Mouse (Mus musculus): ENCODE results near the gene Arpc5l. TPM values are rescaled to one million over a fixed set of nuclear protein-coding genes. Genes with fewer than 3 reads are reported as not detected.

Arpc5l gene
- polyA plus RNA-seq, 1 experiment from 2014 or later = 149 TPM

GRCm38 (mm10) chr2:38992452-38992851 is 12.7 kb upstream of the Arpc5l start:
- WGBS = 70% methylated on average over 4 of the region's 4 CpGs
- no peaks in the 10 kb centered on the region for H3K9me3 ChIP-seq (ENCODE audit: control insufficient read depth, low read length)
- ATAC-seq (ENCODE audit: low FRiP score) = no peak

DNA sequence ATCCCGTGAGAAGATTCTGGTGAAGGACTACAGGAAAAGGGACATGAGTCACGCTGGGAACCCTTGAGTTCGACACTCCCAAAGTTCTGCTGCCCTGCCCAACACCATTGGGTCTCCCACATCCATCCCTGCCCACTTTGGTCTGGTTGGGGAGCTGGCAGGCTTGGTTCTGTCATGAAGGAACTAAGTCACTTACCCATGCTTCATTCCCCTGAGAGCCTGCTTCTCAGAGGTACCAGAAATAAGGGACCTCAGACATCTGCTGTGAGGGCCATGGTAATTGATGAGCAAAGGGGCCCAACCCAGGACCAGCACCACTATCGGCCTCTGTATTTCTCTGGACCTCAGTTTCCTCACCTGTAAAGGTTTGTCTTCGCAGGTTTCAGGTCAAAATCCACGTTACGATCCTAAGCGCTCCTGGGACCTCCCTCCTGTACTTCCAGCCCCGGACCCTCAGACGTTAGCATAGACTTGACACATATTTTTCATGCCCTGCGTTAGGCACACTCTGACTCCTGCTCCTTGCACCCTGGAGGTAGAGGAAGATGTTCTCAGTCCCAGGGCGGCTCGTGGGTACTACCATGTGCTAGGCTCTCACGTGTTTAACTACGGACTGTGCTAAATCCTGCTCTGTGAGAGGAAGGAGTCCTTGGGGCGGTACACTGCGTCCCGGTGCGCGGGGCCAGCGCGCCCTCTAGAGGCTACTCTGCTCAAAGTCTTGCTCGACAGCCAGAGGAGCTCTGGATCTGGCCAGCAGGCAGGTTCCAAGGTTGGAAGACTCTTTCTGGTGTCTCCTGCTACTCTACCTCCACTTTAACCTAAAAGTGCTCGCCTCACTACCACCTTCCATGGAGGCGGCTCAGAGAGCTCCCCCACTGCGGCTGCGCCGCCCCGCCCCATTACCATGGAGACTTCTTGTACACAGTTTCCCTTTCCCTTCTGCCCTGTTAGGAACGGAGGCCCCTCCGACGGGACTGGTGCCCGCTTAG is 7.5 kb upstream of the Arpc5l start, which contains the start of gene Wdr38:
Gene Wdr38, plus strand, starts transcription at position 91 of the 989 bp plus-strand sequence.
- H3K4me1 ChIP-seq (replicated peaks; ENCODE audit: control insufficient read depth, insufficient read depth, low read length) = peaks cover 3% of the 10 kb centered on the region; the same call in 1 of the 2 replicates

More at GRCm38 (mm10) chr2:38992452-38992851, 12.7 kb upstream of the Arpc5l start:
- Histone ChIP-seq H3K36me3 (ENCODE audit: control insufficient read depth, insufficient read depth, low read length) (no peaks in the 10 kb centered on the region), H3K4me3 (ENCODE audit: low read depth, low read length) (no peak overlapping the region), H3K4me2 (replicated peaks; ENCODE audit: low read depth, low read length) (no peak overlapping the region), H3K9ac (ENCODE audit: low read depth, low read length) (no peak overlapping the region), H3K27ac (ENCODE audit: low read depth, low read length) (no peak overlapping the region), H3K27me3 (ENCODE audit: control insufficient read depth, insufficient read depth, low read length) (no peaks in the 10 kb centered on the region), H3K4me1 (replicated peaks; ENCODE audit: control insufficient read depth, insufficient read depth, low read length) (no peaks in the 10 kb centered on the region)
- DNase-seq (ENCODE audit: low spot score) = no peak

DNA sequence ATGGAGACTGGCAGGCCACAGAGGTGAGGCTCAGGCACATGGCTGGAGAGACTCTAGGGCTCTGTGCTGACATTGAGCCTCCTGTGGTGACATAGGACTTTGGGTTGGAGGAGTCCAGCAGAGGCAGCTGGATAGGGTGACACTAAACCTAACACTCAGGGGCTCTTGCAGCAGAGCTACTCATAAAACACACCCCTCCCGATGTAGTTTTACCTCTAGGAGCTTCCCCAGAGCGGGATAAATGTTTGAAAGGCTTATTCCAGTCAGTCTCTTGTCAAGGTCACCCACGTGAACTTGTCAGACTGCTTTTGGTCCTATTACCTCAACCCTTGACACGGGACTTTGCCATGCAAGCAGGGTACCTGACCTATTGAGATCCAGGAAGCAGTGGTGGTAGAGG is 5.8 kb upstream of the Arpc5l start:
- ATAC-seq (ENCODE audit: low FRiP score) (no peak), DNase-seq (ENCODE audit: low spot score) (no peak)
- no peak overlapping the region for H3K4me3 ChIP-seq (ENCODE audit: low read depth, low read length)
- no peak overlapping the region for H3K27ac ChIP-seq (ENCODE audit: low read depth, low read length)
- H3K9me3 ChIP-seq (ENCODE audit: control insufficient read depth, low read length) = no peaks in the 10 kb centered on the region
- no peak overlapping the region for H3K9ac ChIP-seq (ENCODE audit: low read depth, low read length)
- no peaks in the 10 kb centered on the region for H3K27me3 ChIP-seq (ENCODE audit: control insufficient read depth, insufficient read depth, low read length)
- H3K4me2 ChIP-seq (replicated peaks; ENCODE audit: low read depth, low read length) = no peak overlapping the region
- peaks cover 11% of the 10 kb centered on the region for H3K4me1 ChIP-seq (replicated peaks; ENCODE audit: control insufficient read depth, insufficient read depth, low read length)
- 51% methylated on average over 4 of the region's 4 CpGs for WGBS
- peaks cover 15% of the 10 kb centered on the region for H3K36me3 ChIP-seq (ENCODE audit: control insufficient read depth, insufficient read depth, low read length)

More for the DNA sequence above, 7.5 kb upstream of the Arpc5l start, which contains the start of gene Wdr38:
- H3K27ac ChIP-seq (ENCODE audit: low read depth, low read length) = no peak within 1 kb of the TSS
- ATAC-seq (ENCODE audit: low FRiP score) = peak; percentile 89
- peak within 1 kb of the TSS; percentile 34; the same call in 1 of the 2 replicates for H3K9ac ChIP-seq (ENCODE audit: low read depth, low read length)
- H3K9me3 ChIP-seq (ENCODE audit: control insufficient read depth, low read length) = no peaks in the 10 kb centered on the region
- peak within 1 kb of the TSS; percentile 25 for H3K4me3 ChIP-seq (ENCODE audit: low read depth, low read length)
- peaks cover 10% of the 10 kb centered on the region; the same call in 1 of the 2 replicates for H3K36me3 ChIP-seq (ENCODE audit: control insufficient read depth, insufficient read depth, low read length)
- peak; percentile 92 for DNase-seq (ENCODE audit: low spot score)
- no peaks in the 10 kb centered on the region for H3K27me3 ChIP-seq (ENCODE audit: control insufficient read depth, insufficient read depth, low read length)
- 15% methylated on average over 33 of the region's 33 CpGs for WGBS
- peak within 1 kb of the TSS; percentile 38 for H3K4me2 ChIP-seq (replicated peaks; ENCODE audit: low read depth, low read length)

DNA sequence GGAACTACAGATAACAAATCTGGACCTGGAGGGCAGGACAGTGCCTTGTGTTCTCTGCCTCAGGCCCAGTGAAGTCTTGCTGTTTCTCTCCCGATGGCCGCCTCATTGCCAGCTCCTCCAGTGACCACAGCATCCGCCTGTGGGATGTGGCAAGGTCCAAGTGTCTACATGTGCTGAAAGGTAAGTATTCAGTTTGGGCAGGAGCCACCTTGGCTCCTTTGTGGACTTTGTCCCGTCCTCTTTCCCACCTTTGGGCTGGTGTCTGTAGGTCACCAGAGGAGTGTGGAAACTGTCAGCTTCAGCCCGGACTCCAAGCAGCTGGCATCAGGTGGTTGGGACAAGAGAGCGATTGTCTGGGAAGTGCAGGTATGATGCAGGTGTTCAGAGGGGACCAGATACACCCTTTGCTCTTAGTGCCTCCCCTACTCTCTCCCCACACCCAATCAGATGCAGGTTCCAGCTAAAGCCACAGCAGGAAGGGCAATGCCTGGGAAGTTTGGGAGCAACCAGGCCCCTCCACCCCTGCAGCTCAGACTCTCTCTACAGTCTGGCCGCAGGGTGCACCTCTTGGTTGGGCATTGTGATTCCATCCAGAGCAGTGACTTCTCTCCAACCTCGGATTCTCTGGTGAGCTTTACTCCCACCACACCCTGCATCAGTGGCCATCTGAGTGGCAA is 5.1 kb upstream of the Arpc5l start:
- Histone ChIP-seq H3K36me3 (ENCODE audit: control insufficient read depth, insufficient read depth, low read length) (peaks cover 15% of the 10 kb centered on the region), H3K4me1 (replicated peaks; ENCODE audit: control insufficient read depth, insufficient read depth, low read length) (peaks cover 11% of the 10 kb centered on the region), H3K4me3 (ENCODE audit: low read depth, low read length) (no peak overlapping the region), H3K4me2 (replicated peaks; ENCODE audit: low read depth, low read length) (no peak overlapping the region), H3K27me3 (ENCODE audit: control insufficient read depth, insufficient read depth, low read length) (no peaks in the 10 kb centered on the region), H3K27ac (ENCODE audit: low read depth, low read length) (no peak overlapping the region), H3K9ac (ENCODE audit: low read depth, low read length) (no peak overlapping the region), H3K9me3 (ENCODE audit: control insufficient read depth, low read length) (no peaks in the 10 kb centered on the region)
- ATAC-seq (ENCODE audit: low FRiP score) (no peak), DNase-seq (ENCODE audit: low spot score) (no peak)
- 75% methylated on average over 8 of the region's 8 CpGs for WGBS

- WGBS = 84% methylated on average over 4 of the region's 4 CpGs
- ATAC-seq (ENCODE audit: low FRiP score) = no peak
- H3K9ac ChIP-seq (ENCODE audit: low read depth, low read length) = no peak overlapping the region
- no peaks in the 10 kb centered on the region for H3K9me3 ChIP-seq (ENCODE audit: control insufficient read depth, low read length)
- H3K4me3 ChIP-seq (ENCODE audit: low read depth, low read length) = no peak overlapping the region
- H3K27ac ChIP-seq (ENCODE audit: low read depth, low read length) = no peak overlapping the region
- DNase-seq (ENCODE audit: low spot score) = no peak
- H3K4me2 ChIP-seq (replicated peaks; ENCODE audit: low read depth, low read length) = no peak overlapping the region
- H3K27me3 ChIP-seq (ENCODE audit: control insufficient read depth, insufficient read depth, low read length) = no peaks in the 10 kb centered on the region
- H3K36me3 ChIP-seq (ENCODE audit: control insufficient read depth, insufficient read depth, low read length) = peaks cover 15% of the 10 kb centered on the region
- H3K4me1 ChIP-seq (replicated peaks; ENCODE audit: control insufficient read depth, insufficient read depth, low read length) = peaks cover 11% of the 10 kb centered on the region
Observed at GRCm38 (mm10) chr2:39000587-39000919, 4.6 kb upstream of the Arpc5l start.

DNA sequence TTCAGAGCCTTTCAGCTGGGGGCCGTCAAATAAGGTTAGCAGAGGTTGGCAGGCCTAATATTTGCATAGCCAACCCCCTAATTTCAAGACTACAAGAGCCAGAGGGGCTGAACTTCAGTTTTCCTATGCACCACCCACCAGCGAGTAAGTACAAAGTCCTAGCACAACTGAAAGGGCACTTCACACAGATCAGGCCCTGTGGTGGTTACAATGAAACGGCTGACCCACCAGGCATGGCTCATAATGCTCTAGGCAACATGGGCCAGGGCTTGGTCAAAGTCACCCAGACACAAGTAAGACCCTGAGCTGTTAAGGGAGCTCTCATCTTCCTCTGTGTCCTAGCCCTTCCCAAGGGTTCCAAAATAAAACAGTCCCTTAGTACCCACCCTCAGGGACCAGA is 3.3 kb upstream of the Arpc5l start:
- Histone ChIP-seq H3K4me3 (ENCODE audit: low read depth, low read length) (no peak overlapping the region), H3K4me2 (replicated peaks; ENCODE audit: low read depth, low read length) (no peak overlapping the region), H3K27me3 (ENCODE audit: control insufficient read depth, insufficient read depth, low read length) (no peaks in the 10 kb centered on the region), H3K4me1 (replicated peaks; ENCODE audit: control insufficient read depth, insufficient read depth, low read length) (peaks cover 13% of the 10 kb centered on the region), H3K9ac (ENCODE audit: low read depth, low read length) (no peak overlapping the region), H3K27ac (ENCODE audit: low read depth, low read length) (no peak overlapping the region), H3K9me3 (ENCODE audit: control insufficient read depth, low read length) (no peaks in the 10 kb centered on the region), H3K36me3 (ENCODE audit: control insufficient read depth, insufficient read depth, low read length) (peaks cover 15% of the 10 kb centered on the region)
- DNase-seq (ENCODE audit: low spot score) = no peak
- WGBS = 82% methylated on average over 3 of the region's 3 CpGs
- no peak for ATAC-seq (ENCODE audit: low FRiP score)

- no peak overlapping the region for H3K9ac ChIP-seq (ENCODE audit: low read depth, low read length)
- no peak for ATAC-seq (ENCODE audit: low FRiP score)
Observed at GRCm38 (mm10) chr2:39003106-39003505, 2.0 kb upstream of the Arpc5l start.

DNA sequence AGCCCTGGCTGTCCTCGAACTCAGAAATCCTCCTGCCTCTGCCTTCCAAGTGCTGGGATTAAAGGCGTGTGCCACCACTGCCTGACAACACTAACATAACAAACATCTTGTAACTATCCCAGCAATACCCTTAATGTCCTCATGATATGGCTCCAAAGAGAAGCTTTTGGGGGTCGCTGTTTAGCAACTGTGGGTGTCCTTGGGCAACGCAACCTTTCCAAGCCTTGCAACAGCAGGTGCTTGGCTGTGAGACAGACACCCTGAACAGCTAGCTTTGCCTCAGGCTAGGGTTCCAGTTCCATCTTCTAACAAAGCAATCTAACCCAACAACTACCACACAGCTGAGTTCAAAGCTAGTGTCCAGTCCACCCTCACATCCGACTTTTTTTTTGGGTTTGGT is 1.6 kb upstream of the Arpc5l start:
- Histone ChIP-seq H3K27ac (ENCODE audit: low read depth, low read length) (no peak overlapping the region), H3K4me2 (replicated peaks; ENCODE audit: low read depth, low read length) (peak overlapping the region; percentile 91)
- WGBS = 65% methylated on average over 5 of the region's 5 CpGs

More at GRCm38 (mm10) chr2:39003106-39003505, 2.0 kb upstream of the Arpc5l start:
- 52% methylated on average over 8 of the region's 8 CpGs for WGBS
- DNase-seq (ENCODE audit: low spot score) = no peak
- H3K9me3 ChIP-seq (ENCODE audit: control insufficient read depth, low read length) = no peaks in the 10 kb centered on the region
- peaks cover 10% of the 10 kb centered on the region for H3K4me1 ChIP-seq (replicated peaks; ENCODE audit: control insufficient read depth, insufficient read depth, low read length)
- peak overlapping the region; percentile 91 for H3K4me2 ChIP-seq (replicated peaks; ENCODE audit: low read depth, low read length)
- H3K36me3 ChIP-seq (ENCODE audit: control insufficient read depth, insufficient read depth, low read length) = peaks cover 15% of the 10 kb centered on the region
- no peak overlapping the region for H3K27ac ChIP-seq (ENCODE audit: low read depth, low read length)
- peak overlapping the region; percentile 83; the same call in 1 of the 2 replicates for H3K4me3 ChIP-seq (ENCODE audit: low read depth, low read length)
- H3K27me3 ChIP-seq (ENCODE audit: control insufficient read depth, insufficient read depth, low read length) = no peaks in the 10 kb centered on the region

More for the DNA sequence above, 1.6 kb upstream of the Arpc5l start:
- Histone ChIP-seq H3K9me3 (ENCODE audit: control insufficient read depth, low read length) (no peaks in the 10 kb centered on the region), H3K4me1 (replicated peaks; ENCODE audit: control insufficient read depth, insufficient read depth, low read length) (peaks cover 10% of the 10 kb centered on the region), H3K36me3 (ENCODE audit: control insufficient read depth, insufficient read depth, low read length) (peaks cover 15% of the 10 kb centered on the region), H3K9ac (ENCODE audit: low read depth, low read length) (peak overlapping the region; percentile 91), H3K27me3 (ENCODE audit: control insufficient read depth, insufficient read depth, low read length) (no peaks in the 10 kb centered on the region), H3K4me3 (ENCODE audit: low read depth, low read length) (peak overlapping the region; percentile 83)
- no peak for DNase-seq (ENCODE audit: low spot score)
- ATAC-seq (ENCODE audit: low FRiP score) = no peak
